Mouse (Mus musculus) left cerebral cortex, adult 8-10 months (tissue): Measurements from ENCODE around the gene Cacybp. TPM values are rescaled to one million over a fixed set of nuclear protein-coding genes. Genes with fewer than 3 reads are reported as not detected.
A peak's percentile ranks its signal among the peaks of the same experiment; 100 is the strongest.

Experiments used
- DNase-seq, 2 experiments: peaks; one replicate each; pipeline ENCODE4 v3.0.0; 2022; ENCODE audit warnings: low spot score in 2 of 2
- total RNA-seq, 4 experiments: library from RNA; stranded (reverse); gene quantifications; 2 replicates each; pipeline ENCODE4 v1.2.4; 2022

Gene Cacybp
- total RNA-seq, 4 experiments from 2014 or later = 80.7 to 91.3 (median 83.0) TPM

DNA sequence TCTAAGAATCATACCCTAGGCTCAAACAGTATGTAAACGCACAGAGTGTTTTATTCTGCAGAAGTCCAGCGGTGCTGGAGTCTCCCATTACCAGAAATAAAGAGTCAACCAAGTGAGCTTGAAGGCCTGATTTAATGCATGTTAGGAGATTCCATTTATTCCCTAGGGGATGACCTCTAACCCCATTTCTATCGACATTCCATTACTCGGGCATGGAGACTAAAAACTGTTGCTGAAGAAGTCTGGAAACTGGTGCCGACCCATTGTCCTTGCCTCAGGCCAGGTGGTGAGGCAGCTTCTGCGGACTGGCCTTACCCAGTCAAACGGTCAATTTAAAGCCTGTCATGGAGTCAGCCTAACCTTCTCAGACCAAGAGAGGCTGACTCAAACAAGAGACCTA lies 1.5 kb upstream of the Cacybp start:
- no peak for DNase-seq

DNA sequence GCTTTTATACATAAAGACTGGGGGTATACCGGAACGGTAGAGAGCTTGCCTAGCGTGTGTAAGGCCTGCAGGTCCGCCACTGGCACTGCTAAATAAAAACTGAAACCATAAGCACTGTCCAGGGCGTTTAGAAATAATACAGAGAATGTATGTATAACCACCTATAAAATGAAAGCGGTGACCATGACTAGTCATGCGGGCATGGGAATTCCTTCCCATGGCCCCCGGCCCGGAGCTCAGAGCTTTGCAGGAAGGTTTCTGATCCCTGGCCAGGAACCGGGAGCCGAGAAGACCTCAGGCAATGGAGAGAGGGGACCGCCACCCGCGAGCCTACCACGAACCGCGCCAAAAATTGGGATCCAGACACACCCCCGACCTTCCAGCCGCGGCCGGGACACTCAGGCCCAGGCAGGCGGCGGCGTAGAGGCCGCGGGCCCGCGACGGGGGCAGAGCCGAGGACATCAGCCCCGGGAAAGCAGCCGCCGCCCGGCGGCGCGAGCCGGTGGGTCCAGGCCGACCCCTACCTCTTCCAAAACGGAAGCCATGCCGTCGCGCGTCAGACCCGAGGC lies 468 bp downstream of the Cacybp start:
- DNase-seq = peak; percentile 50 to 57

DNA sequence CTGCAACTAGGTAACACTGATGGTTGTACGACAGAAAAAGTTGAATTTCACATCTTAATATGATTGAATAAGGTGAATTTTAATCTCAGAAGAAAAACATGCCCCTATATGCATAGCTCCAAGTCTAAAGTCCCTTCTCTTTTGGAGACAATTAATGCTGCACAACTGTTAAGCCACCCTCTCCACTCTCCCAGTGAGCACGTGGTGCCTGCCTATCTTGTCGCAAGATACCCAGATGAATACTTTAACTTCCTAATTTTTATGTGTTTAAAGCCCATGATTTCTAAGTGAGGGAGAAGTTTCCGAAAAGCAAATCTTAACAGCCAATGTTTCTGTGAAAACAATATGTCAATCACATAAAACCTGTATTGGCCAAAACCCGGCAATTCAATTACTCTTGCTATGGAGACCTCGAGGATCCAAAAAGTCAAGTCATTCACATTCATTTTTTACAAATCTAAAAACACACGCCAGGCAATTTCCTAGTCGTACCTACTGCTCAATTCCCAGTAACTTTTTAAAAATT lies 1.0 kb downstream of the Cacybp start:
- no peak for DNase-seq

DNA sequence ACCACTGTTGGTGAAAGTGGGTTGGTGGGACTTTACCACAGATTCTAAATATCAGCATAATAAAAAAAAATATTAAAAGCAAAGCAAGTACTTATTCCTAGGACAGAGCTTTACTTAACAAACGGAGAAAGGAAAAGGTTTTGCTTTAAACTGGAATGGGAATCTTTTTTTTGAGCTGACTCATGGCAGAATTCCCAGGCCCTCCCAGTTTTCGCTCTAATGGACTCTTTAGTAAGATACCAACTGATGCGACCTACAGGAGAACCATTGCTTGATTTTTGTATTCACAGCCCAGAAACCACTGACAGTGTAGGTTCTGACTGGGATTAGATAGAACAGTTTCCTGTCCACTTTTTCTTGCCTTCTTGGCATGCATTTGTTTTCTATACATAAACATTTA lies 2.1 kb downstream of the Cacybp start:
- no peak for DNase-seq

DNA sequence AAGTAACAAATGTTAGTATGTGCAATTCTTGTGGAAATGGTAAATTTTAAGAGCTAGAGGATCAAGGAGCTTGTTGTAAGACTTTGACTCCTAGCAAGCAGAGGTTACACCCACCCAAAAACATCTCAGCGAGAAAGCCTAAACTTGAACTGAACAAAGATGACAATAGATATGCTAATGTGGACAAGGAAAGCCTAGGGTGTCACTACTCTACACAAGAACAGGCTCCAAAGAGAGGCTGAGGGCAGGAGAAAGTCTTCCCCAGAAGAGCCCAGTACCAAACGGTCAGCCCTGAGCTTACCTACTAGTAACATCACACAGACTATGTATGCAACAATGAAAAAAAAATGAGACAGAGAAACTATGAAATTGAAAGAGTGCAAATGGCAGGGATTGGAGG lies 2.8 kb downstream of the Cacybp start:
- DNase-seq = no peak

DNA sequence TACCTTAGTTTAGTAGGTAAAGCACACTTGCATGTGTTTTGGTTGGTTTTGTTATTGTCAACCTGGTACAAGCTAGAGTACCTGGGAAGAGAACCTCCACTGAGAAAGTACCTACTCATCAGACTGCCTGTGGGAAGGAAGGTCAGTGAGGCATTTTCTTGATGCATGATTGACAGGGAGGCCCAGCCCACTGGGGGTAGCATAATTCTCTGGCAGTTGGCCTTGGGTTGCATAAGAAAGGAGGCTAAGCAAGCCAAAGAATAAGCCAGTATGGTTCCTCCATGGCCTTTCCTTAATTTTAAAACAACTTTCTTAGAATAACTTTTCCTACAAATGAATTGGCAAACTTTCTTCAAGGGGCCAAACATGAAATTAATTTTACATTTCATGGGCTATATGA lies 7.2 kb downstream of the Cacybp start:
- DNase-seq = no peak

DNA sequence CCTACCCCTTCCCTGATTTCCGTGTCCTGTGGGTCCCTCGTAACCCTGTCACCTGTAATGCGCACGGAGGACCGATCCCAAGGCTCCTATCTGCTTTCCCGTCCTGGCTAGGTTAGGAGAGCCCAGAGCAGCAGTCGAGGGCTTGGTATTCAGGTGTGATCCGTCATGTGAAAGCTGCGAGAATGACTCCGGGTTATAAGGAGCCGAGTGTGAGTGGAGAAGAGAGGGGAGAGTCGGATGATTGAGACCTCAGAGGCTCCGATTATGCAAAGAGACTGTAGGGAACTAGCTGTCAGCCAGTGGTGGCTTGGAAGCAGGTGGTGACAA lies 17.4 kb downstream of the Cacybp start:
- no peak for DNase-seq

DNA sequence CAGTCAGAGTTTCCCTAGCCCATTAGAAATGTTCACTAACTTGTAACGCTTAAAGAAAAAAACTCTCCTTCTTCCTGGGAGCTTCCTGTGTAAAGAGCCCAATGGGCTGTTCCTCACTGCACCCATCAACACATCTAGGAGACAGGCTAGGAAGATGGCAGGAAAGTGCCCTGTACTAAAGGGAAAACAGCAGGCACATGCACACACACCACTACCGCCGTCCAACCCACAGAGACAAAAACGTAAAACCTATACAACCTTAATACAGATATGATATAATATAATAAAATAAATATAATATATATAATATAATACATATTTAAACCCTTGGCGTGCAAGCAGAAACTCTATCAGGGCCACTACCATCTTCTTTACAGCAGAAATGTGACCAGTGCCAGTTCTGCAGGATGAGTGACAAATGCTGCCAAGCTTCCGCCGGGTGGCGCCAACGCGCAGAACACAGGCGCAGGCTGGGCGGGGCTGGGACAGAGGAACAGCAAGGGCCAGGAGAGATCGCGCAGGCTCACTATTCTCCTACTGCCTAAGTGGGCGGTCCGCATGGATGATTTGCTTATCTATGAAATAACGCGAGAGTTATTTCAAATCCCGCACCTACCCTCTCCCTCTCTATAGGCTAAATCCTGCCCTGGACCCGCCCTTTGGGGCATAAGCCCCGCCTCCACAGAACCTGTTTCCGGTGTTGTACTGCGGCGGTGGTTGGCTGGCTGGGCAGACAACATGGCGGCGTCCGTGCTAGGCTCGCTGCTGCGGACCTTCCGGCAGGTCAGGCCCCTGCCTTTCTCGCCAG lies 17.9 kb downstream of the Cacybp start, which contains the start of gene Mrps14:
TSS of gene Mrps14 (plus strand) at position 687 of the 808 bp plus-strand sequence.
- peak; percentile 92 to 99 for DNase-seq

DNA sequence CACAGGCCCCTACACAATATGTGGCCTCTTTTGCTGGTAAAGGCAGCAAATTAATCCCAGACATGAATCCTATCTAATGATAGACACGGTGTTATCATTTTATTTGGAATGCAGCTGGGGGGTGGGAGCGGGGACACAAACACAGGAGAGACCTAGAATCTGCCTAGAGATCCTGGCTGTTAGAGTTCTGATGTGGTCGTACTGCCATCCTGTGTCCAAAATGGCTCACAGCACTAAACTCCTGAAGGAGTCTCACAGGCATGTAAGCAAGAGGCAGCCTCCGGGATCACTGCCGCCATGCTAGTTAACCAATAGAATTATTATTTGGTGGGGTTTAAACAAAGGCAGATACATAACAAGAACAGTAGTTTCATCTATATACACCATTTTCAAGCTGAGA lies 28.2 kb downstream of the Cacybp start:
- peak; percentile 30 for DNase-seq

DNA sequence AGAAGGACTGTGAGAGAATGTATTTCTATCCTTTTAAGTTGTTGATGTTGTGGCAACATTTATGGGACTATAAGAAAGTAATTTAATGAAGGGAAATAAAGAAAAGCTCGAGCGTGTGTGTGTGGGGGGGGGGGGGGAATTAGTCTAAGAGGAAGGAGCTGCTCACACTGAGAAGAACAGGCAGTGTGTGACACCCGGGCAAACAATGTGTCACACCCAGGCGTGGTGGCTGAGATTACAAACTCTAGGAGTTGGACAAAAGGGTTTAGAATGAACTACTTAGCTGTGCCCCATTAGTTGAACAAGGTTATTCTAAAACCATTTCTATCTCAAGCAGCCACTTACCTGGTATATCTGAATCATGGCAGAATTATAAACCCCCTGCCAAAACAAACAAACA lies 31.5 kb downstream of the Cacybp start:
- no peak for DNase-seq

DNA sequence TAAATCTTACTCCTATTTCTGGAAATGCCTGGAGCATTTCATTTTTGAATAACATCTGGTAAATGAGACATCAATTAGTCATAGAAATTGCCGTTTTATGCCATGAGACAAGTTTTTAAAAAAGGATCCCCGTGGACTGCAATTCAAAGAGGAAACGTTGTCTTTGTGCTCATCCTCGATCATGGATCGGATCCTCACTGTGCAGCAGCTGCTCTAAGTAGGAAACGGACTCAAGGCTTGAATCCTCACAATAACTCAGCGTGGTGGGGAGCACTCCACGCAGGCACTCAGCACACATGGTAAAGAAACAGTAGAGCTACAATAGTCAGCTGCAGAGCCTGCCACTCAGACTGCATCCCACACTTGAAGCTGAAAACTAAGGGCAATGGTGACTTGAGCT lies 35.8 kb downstream of the Cacybp start:
- DNase-seq = no peak

DNA sequence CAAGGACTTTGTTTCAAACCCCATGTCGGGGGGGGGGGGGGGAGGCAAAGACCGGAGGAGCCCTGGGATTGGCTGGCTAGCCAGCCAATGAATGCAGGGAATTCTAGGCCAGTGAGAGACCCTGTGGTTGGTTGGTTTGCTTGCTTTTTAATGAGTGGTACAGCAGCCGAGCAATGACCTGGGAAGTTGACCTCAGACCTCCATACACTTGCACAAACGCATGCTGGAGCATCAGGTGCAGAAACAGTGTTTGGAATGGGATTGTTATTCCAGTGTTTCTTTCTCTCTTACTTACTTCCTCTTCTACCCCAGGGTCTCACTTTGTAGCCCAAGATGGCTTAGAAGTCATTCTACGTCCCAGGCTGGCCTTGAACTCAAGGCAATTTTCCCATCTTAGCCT lies 46.1 kb downstream of the Cacybp start:
- no peak for DNase-seq

DNA sequence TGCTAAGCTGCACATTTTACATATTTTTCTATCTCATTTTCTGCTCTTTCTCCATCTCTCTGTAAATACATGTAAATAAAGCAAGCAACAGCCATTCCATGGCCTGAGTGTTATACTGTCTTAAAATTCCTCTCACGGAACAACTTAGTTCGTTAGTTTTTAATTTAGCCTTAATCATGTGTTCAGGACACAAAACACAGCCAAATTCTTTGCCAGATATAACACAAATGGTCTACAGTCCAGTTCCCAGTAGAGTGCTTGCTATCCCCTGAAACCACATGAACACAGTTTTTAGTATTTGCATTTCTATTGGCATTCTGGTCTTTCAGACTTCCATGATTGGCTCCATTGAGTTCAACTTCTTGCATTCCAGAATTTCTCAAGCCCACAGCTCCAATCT lies 54.5 kb downstream of the Cacybp start:
- DNase-seq = no peak

DNA sequence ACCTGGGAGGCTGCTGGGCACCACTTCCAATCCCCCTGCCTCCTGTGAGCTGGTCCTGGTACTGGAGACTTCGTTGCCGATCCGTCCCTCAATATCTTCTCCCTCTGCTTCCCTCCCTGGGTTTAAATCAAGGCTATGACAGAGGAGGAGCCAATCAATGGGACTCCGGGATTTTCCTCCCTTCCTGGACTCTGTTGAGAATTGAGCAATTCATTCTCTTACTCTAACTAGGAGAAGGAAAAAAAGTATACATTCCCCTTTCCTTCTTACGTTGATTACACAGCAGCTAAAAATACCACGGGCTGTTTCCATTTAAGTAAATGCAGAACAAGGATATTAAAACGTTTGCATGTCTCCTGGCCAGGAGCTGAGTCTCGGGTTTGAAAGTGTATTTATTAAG lies 59.2 kb downstream of the Cacybp start, which contains the start of gene Tnn:
TSS of gene Tnn (minus strand) at position 101 of the 400 bp plus-strand sequence.
- DNase-seq = no peak

Other genes starting within 250 kb of the Cacybp start
- gene 4930523C07Rik, start 168.5 kb downstream of the Cacybp start, total RNA-seq = 1 to 10 TPM; 1.3 to 3.2 (median 2.1) TPM
- gene Tnn, start 59.3 kb downstream of the Cacybp start, total RNA-seq = under 1 TPM; 0.15 to 0.28 (median 0.17) TPM
- gene Mrps14, start 17.7 kb downstream of the Cacybp start, total RNA-seq = 10 to 100 TPM; 61.1 to 68.7 (median 63.9) TPM